Mouse (Mus musculus) kidney, adult 11 months (tissue): ENCODE measurements at regions not wholly inside any gene's neighbourhood (a gene's known extent, or its start where the extent isn't known, plus 50 kb on each side); places are given as distances from the start of the nearest gene placed in this dataset.

ENCODE experiments used
- DNase-seq: peaks from one replicate; pipeline ENCODE4 v3.0.0; 2022

DNA sequence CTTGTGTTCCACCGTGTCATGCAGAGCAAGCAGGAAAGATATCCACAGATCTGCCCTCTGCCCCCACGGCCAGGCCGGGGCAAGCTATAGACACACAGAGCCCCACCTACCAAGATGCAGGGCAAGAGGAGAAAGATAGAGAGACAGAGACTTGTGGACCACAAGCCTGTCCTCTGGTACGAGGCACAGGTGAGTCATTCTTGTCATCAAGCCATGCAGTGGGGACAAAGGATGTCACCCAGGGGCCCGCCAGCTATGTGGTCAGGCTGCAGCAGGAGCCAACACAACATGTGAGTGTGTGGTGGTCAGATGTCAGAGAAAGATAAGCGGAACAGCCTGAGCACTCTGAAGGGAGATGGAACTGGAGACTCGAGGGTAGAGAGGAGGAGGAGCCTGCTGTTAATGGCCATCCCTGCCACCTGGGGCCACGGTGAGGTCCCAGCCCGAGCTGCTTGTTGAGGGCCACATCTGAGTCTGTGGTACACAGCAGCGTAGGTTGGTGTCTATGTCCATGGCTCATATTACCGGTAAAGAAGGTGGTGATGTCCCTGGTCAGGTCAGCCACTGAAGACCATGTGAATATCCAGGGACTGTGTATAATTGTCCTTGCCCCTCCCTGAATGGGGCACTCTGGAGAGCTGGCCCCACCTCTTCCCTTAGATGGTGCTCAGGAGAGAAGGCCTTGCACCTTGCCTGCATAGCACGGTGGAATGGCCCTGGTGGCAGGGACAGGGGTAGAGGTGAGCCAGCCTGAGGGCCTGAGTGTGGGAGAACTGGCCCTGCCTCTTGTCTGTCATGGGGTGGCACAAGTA, 226.2 kb upstream of the Krr1 start:
- DNase-seq = no peak

DNA sequence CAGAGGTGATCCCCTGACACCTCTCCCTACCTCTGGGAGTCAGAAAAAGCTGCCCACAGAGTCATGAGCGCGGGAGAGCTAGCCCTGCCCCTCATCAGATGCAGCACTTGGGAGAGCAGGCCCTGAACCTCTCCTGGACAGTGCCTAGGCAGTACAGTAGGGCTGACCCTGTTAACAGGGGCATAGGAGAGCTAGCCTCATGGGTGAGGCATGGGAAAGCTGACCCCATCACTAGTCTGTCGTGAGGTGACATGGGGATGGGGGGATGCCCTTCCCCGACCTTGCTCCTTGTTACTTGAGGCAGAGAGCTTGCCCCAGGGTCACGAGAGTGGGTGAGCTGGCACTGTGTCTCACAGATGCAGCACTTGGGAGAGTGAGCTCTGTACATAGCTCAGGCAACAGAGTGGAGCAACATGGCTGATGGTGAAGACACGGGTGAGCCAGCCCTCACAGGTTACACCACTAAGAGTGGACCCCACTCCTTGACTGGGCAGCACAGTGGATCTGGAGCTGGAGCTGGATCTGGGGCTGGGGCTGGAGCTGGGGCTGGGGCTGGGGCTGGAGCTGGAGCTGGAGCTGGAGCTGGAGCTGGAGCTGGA, 225.5 kb upstream of the Krr1 start:
- no peak for DNase-seq

DNA sequence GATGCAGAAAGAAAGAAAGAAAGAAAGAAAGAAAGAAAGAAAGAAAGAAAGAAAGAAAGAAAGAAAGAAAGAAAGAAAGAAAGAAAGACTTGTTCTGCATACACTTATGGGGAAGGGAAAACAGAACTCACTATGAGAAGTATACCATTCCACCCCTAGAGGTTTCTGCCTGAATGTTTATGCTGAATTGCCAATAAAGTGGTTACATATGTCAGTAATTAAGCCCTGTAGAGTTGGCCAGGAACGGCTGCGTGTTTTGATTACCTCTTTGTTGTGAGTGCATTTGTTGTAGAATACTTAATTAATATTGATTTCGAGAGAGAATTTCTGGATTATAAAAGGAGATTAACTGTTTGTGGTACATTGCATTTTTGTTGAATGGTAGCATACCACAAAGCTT, 224.0 kb upstream of the Krr1 start:
- DNase-seq = no peak

DNA sequence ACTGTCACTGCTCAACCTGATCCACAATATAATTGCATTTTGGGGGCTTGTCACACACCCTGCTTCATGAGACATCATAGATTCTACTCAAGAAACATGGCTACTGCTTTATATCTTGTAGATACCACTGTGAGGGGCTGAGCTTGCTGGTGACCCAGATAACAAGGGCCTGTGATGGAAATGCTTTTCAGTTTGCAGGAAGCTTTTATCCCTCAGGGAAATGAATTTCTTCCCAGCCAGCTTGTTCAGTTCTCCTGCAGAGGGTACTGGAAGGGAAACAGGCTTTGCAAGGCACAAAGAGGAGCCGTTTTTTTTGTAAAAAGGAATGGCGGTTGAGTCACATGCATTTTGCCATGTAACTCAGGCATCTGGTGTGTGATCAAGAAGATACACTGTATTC, 218.8 kb upstream of the Krr1 start:
- DNase-seq = no peak

DNA sequence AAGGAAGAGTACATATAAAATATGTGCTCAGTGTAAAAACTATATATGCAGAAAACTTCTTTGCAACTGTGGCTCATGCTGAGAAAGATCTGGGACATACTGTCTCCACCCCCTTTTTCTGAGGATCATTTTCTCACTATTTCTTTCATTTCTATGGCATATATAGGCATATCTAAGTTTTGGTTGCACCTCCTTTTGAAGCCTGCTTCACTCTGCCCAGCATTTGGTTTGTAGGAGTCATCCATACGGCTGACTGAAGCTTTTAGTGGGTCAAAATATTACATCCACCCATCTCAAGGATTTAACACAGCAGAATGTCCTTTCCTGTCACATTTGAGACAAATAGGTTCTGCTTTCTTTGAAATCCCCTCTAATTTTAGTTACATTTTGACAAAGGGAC, 216.5 kb upstream of the Krr1 start:
- no peak for DNase-seq

DNA sequence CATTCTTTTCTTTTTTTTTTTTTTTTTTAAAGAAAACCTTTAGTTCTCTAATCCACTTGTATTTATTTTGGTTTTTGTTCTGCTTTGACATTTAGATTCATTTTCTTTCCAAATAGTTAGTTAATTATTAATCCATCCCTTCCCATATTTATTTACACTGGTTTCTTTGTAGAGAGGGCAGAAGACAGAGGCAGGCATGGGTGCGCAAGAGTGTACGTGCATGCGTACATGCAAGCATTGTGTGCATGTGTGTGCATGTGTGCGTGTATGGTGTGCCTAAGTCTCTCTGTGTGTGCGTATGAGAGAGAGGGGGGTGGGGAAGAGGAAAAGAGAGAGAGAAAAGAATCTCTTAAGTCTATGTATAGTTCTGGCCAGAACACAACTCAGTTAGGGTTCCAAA, 215.9 kb upstream of the Krr1 start:
- DNase-seq = no peak

DNA sequence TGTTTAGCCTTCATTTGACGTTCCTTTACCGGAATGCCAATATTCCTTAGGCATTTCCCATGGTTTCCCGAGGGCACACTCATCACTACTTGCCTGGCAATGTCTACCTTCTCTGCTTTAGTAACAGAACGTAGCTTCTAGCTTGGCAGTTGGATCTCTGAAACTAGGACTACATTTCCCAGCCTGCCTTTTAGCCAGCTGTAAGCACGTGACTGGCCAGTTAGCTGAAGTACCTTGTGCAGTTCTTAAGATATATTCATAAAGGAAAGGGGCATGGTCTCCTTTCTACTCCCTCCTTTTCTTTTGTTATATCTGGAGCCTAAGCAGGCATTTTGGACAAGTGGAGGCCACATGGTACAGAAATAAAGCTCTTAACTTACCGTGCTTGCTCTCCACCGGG, 214.8 kb upstream of the Krr1 start:
- no peak for DNase-seq

DNA sequence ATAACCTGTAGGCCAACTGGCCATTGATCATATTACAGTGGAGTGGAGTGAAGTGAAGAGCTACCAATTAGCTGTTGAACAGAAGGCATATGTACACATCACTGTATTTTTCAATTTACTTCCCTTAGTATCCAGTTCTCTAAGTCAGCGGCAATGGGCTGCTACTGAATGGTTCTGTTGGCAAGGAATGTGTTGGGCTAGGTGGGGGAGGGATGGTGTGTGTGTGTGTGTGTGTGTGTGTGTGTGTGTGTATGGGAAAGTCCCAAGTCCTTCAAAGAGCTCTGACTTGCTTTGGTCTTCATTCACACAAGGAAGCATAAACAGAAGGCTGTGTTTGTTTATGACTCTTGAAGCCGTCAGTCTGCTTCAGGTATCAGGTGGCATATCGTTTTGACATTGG, 213.0 kb upstream of the Krr1 start:
- no peak for DNase-seq

DNA sequence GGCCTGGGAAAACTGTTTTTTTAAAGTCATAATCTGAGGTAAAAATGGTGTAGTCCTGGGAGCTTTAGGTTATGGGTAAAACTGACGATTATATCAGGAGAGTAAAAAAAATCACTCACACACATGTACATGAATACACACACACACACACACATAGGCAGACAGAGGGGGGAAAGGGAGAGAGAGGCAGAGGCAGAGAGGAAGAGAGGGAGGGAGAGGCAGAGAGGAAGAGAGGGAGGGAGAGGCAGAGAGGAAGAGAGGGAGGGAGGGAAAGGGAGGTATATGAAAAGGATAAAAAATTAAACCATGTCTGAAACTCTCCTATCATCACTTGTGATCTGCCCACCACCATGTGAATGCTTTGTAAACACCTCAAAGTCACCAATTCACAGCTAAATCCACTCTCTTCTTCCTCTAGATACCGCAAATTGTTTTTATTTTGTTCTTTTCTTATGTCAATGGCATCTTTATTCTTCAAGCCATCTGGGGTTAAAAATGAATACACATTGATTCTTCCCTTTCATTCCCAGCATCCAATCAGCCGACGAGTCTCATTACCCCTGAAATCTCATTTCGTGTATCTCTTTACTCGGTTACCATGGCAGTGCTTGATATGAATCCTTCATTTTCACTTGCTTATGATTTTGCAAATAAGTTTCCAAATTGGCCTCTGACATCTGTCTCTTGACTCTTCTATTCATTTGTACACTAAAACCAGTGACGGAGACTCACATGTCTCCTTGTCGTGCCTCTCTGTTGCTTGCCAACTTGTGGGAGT, 209.5 kb upstream of the Krr1 start:
- DNase-seq = no peak

DNA sequence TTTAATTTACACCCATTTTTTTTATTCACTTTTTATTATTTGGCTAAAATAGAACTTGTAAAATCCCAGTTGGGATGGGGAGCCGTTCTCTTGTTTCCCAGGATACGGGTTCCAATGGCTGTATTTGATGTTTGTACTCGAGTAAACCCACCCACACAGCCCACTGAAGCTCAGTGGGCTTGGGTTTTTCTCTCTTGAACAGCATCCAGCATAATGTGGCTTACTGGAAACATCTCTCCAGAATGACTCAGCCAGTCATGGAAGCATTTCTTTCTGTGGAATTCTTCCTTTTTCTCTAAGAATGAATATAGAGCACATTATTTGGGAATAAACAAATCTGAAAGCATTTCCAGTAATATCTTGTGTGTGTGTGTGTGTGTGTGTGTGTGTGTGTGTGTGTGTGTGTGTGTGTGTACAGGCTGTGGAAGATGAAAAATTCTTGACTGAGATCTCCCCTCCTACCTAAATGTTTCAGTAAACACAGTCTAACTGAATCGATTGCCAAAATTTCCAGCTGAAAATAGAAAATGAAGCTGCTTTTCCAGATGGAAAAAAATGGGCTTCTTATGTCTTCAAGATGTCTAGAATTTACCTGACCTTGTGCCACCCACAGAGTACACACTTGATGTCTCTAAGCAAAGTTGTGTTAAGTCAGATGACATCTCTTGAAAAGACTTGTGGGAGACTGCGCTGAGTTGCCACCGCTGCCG, 205.3 kb upstream of the Krr1 start:
- no peak for DNase-seq

DNA sequence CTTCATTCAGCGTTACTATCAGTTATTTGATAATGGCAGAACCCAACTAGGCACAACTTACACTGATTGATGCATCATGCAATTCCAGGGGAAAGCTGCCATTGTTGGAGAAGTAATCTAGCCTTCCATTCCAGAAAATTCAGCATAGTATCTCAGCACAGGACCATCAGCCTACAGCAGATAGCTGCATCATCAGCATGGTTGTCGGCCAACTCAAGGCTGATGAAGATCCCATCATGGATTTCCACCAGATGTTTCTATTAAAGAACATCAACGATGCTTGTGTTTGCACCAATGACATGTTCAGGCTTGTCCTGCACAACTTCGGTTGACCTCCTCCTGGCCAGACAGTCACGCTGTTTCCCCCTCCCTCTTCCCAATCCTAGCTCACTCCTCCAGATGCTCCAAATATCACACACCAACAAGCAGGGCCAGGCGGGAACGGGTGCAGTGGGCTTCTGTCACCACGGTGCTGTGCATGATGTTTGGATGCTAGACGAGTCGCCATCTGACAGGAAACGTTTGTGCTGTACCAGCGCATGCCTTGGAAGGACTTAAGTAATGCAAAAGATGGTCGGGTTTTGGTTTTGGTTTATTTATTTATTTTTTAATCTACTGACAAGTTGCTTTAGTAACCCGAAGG, 204.5 kb upstream of the Krr1 start:
- no peak for DNase-seq

DNA sequence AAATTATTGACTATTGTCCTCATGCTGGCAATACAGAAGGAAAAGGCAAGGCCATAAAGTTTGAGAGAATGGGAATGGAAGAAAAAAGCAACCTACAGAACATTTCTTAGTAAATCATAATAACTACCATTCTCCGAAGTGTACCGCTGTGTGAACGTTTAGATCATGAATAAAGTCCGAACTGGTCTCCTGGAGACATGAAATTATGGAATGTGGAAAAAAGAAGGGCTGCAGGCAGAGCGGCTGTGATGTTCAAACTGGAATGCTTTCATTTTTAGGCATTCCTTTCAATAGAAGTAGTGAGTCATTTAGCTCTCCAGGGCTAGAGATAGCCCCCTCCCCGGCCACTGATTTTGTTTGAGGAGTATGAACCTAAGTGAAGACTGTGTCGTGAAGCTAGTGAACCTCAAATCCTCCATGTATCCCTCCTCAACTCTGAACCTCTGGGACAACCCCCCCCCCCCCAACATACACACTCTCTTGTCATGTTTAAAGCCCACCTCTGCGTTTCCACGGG, 202.9 kb upstream of the Krr1 start:
- DNase-seq = no peak

DNA sequence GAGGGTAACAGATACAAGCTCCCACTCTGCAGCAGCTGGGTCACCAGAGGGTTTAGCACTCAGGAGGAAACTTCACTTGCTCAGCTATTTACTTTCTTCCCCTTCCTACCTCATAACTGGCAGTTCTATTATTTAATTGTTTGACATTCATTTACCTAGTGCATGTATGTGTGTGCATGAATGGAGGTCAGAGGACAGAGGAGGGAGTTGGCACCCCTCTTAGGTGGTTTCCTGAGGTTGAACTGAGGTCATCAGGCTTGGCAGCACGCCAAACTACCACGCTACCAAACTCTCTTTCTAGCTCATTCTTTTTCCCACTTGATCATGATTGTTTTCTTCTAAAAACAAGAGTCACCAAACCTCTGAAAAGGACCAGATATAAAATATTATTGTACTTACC, 202.4 kb upstream of the Krr1 start:
- DNase-seq = no peak

DNA sequence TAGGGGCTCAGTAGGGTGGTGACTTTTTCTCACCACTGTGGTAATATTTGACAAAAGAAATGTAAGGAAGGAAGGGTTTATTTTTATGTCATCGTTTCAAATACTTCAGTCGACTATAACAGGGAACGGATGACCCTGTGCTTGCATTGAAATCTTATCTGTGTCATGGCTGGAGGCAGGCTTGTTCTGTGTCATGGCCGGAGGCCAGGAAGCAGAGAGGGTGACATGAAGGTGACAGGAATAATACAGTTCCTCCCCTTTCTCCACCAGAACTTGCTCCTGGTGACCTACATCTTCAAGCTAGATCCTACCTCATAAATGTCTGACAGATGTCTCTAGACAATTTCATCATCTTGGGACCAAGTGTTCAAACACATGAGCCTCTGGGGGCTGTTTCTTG, 201.5 kb upstream of the Krr1 start:
- no peak for DNase-seq

DNA sequence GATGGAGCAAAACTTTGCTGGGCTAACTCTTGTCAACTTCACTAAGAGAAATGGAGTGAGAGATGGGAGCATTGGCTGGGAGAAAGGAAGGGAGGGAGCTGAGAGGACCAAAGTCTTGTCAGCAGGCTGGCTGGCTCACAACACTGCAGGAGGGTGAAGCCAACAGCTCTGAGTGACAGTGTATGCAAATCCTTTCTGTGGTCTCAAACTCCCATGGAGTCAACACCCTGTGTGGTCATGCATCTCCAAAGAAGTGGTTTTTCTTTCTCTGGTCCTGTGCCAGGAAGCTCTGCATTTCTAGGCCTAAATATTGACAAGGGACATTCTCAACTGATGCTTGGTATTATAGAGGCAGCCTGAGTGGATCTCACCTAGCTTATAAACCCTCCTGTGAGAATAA, 194.9 kb upstream of the Krr1 start:
- DNase-seq = no peak

DNA sequence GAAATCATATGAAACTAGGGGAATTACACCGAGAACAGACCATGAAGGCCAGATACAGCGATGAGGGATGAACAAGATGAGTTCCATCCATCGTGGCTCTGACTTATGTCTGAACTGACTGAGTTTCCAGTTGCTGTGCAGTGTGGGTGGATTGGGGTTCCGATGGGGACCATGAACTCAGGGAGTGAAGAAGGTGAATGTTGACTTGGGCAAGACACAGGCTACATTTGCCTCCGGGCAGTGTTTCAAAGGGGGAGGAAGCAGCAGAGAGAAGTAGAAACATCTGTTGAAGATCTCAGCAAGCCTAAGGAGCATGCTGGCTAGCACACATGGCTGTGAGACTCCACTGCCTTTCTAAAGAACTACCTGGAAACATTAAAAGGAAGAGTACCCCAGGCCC, 194.4 kb upstream of the Krr1 start:
- DNase-seq = no peak

DNA sequence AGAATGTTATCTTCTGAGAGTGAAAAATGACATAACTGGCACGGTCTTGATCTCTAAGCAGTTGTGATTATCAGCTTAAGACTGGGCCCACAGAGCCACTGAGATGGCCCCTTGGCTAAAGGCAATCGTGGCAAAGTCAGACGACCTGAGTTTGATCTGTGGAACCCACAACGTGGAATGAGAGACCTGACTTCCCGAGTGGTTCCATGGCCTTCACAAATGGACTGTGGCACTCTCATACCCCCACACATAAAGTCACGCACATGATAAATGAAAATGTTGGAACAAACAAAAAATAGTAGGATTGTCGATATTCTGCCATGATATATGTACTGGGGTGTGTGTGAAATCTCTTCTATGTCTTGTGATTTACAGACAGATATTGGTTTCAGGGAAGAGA, 192.5 kb upstream of the Krr1 start:
- no peak for DNase-seq

DNA sequence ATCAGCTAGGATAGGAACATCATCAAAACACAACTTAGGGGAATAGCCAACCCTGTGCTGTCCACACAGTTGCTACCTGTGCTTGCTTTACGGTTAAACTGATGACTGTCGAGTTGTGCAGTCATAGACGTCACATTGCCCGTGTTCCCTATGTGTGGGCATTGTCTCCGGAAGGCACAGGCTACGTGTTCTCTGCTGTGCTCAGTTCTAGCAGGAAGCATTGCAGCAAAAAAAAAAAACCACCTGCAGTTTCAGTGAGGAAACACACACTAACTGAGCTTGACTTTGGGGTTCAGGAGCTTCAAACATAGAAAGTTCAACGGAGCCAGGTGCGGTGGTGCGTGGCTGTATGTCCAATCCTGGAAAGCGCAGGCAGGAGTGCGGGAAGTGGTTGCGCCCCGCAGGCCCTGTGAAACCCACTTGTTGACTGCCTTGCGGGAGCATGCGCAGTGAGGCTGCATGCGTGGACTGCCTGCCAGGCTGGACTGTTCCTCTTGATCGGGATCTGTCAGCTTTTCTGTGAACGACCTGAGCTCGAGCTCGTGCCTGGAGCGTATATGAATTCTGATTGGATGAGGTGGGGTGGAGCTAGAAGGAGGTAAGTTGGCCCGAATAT, 190.2 kb upstream of the Krr1 start:
- peak; percentile 12 for DNase-seq

DNA sequence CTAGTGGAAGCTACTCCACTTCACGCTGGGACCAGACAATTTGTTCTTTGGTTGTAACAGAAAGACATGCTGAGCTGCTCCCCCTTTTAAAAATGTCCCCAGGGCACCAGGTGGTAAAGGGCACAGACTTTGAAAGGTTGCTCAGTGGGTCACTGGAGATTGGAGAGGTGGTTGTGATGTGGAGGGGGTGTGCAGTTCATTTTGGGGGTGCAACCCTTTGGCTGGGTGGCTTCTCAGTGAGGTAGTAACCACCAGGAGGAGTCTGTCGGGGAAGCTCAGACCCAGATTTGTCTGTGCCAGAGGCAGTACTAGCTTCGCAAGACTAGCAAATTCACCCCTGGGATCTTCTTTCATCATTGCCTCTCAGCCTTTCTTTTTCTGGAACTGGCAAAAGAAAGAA, 189.0 kb upstream of the Krr1 start:
- DNase-seq = no peak

DNA sequence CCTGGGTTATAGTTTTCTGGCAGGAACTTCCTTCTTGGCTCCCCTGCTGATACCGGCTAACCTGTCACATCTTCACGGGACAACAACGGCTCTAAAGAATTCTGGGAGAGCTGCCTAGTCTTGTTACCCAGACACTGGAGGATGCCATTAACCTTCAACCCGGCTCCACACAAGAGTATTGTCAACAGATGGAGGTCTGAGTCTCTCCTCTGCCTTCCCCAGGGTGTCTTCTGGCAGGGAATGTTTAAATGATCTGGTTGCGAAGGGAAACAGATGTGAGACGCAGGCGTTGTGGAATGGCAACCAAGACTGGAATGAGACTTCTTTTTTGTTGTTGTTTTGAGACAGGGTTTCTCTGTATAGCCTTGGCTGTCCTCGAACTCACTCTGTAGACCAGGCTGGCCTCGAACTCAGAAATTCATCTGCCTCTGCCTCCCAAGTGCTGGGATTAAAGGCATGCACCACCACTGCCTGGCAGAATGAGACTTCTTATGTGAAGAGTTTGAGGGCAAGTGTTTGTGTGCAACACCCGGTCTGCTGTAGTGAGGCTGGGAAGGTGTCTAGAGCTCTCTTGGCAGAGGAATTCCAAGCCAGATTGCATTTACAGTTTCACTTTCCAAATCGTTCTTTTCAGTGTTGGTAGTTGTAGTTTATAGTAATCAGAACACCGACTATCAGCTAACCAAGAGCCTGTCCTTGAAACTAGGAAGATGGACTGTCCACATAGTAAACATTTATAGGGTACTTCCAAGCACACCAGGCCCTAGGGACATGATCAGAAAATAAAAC, 188.2 kb upstream of the Krr1 start:
- no peak for DNase-seq

DNA sequence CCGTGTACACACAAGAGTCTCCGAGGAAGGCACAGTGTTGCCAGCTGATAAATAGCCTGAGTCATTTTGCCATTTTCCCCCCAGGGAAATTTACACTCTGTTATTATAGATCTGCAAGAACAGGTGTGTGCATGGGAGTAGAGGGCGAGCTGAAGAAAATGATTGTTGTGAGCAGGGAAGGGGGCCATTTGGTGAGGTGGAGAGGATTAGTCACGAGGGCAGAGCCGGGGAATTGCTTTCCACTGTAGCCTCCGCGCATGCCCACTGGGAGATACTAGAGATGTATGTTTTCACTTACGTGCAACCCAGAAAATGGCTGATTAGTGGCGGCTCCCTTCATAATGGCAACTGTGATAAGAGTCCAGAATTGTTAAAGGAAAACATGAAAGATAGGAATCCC, 185.3 kb upstream of the Krr1 start:
- no peak for DNase-seq

DNA sequence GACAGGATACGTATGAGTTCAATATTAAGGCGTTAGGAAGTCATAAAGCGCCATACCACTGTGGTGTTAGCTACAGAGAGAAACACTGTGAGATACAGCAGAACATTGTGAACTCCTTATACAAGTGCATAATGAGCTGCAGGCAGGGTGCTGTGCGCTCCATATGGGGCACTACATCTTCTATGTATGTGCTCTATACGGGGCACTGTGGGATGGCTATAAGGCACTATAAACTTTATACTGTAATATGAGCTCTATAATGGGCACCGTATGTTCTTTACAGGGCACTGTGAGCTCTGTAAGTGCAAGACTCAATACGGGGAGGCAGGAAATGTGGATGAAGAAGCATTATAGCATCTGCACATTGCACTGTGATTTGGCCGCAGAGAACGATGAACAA, 183.2 kb upstream of the Krr1 start:
- no peak for DNase-seq
